Mouse (Mus musculus) liver, adult (tissue): ENCODE results near the gene C1qtnf9.

ENCODE experiments used
- GATA4 ChIP-seq: IDR thresholded peaks from 2 replicates; pipeline ENCODE4 v1.6.1; 2014; ENCODE audit warnings: mild to moderate bottlenecking, low read length; ENCODE audit not compliant: insufficient replicate concordance

The C1qtnf9 gene

GRCm38 (mm10) chr14:60799762-60800728 is 32.1 kb downstream of the C1qtnf9 start:
- TF ChIP-seq GATA4: no peak

- no peak for TF ChIP-seq GATA4
Observed at GRCm38 (mm10) chr14:60802026-60802425, 34.1 kb downstream of the C1qtnf9 start.

GRCm38 (mm10) chr14:60804978-60805377 is 37.0 kb downstream of the C1qtnf9 start:
- TF ChIP-seq GATA4: no peak

GRCm38 (mm10) chr14:60805871-60806270 is 37.9 kb downstream of the C1qtnf9 start:
- no peak for TF ChIP-seq GATA4

- no peak for TF ChIP-seq GATA4
Observed at GRCm38 (mm10) chr14:60806891-60807344, 39.0 kb downstream of the C1qtnf9 start.

- TF ChIP-seq GATA4: no peak
Observed at GRCm38 (mm10) chr14:60809881-60810280, 41.9 kb downstream of the C1qtnf9 start.

GRCm38 (mm10) chr14:60811547-60811946 is 43.6 kb downstream of the C1qtnf9 start:
- no peak for TF ChIP-seq GATA4

GRCm38 (mm10) chr14:60815098-60815497 is 47.2 kb downstream of the C1qtnf9 start:
- no peak for TF ChIP-seq GATA4

GRCm38 (mm10) chr14:60818045-60818444 is 50.1 kb downstream of the C1qtnf9 start:
- no peak for TF ChIP-seq GATA4

GRCm38 (mm10) chr14:60830096-60830495 is 62.2 kb downstream of the C1qtnf9 start:
- TF ChIP-seq GATA4: no peak
